Mouse (Mus musculus): ENCODE measurements around the gene Ptprd. TPM values are rescaled to one million over a fixed set of nuclear protein-coding genes. Genes with fewer than 3 reads are reported as not detected.

Ptprd gene
- polyA plus RNA-seq, 2 experiments = 48.6 to 50.4 TPM

- no peak for ATAC-seq (ENCODE audit: low FRiP score, low read depth)
Observed at GRCm38 (mm10) chr4:78150561-78150960, 61.2 kb downstream of the Ptprd start.

GRCm38 (mm10) chr4:78142767-78143148, 69.0 kb downstream of the Ptprd start:
- no peak for TF ChIP-seq POLR2A (IDR thresholded peaks at IDR 0.05; ENCODE audit: borderline replicate concordance, extremely low read depth, insufficient read depth, insufficient read length)
- no peaks in the 10 kb centered on the region for H3K4me1 ChIP-seq (ENCODE audit: control insufficient read depth, insufficient read depth, low read length)
- no peak for ATAC-seq (ENCODE audit: low FRiP score, low read depth)
- no peak overlapping the region for H3K27ac ChIP-seq (replicated peaks; ENCODE audit: low read depth, low read length)
- H3K27me3 ChIP-seq (ENCODE audit: control insufficient read depth, insufficient read depth, low read length) = no peaks in the 10 kb centered on the region
- WGBS = 84% methylated on average over 1 of the region's 1 CpGs
- no peak overlapping the region for H3K9ac ChIP-seq (ENCODE audit: low read depth, low read length, severe bottlenecking)
- no peaks in the 10 kb centered on the region for H3K9me3 ChIP-seq (ENCODE audit: control insufficient read depth, low read length)
- no peak overlapping the region for H3K4me2 ChIP-seq (replicated peaks; ENCODE audit: low read depth, low read length, severe bottlenecking)
- H3K4me3 ChIP-seq (replicated peaks; ENCODE audit: low read length) = no peak overlapping the region
- DNase-seq (ENCODE audit: low spot score) = no peak
- no peaks in the 10 kb centered on the region for H3K36me3 ChIP-seq (ENCODE audit: control insufficient read depth, insufficient read depth, low read length)

More at GRCm38 (mm10) chr4:78150561-78150960, 61.2 kb downstream of the Ptprd start:
- 21% methylated on average over 1 of the region's 1 CpGs for WGBS
- no peak overlapping the region for H3K9ac ChIP-seq (ENCODE audit: low read depth, low read length, severe bottlenecking)
- H3K4me2 ChIP-seq (replicated peaks; ENCODE audit: low read depth, low read length, severe bottlenecking) = no peak overlapping the region
- no peak for TF ChIP-seq POLR2A (IDR thresholded peaks at IDR 0.05; ENCODE audit: borderline replicate concordance, extremely low read depth, insufficient read depth, insufficient read length)
- H3K4me1 ChIP-seq (ENCODE audit: control insufficient read depth, insufficient read depth, low read length) = no peaks in the 10 kb centered on the region
- peak; percentile 51 for DNase-seq (ENCODE audit: low spot score)
- H3K27me3 ChIP-seq (ENCODE audit: control insufficient read depth, insufficient read depth, low read length) = no peaks in the 10 kb centered on the region
- no peak overlapping the region for H3K4me3 ChIP-seq (replicated peaks; ENCODE audit: low read length)
- no peaks in the 10 kb centered on the region for H3K36me3 ChIP-seq (ENCODE audit: control insufficient read depth, insufficient read depth, low read length)
- no peaks in the 10 kb centered on the region for H3K9me3 ChIP-seq (ENCODE audit: control insufficient read depth, low read length)
- no peak overlapping the region for H3K27ac ChIP-seq (replicated peaks; ENCODE audit: low read depth, low read length)

- DNase-seq (ENCODE audit: low spot score) = no peak
- no peak overlapping the region for H3K4me2 ChIP-seq (replicated peaks; ENCODE audit: low read depth, low read length, severe bottlenecking)
- H3K27me3 ChIP-seq (ENCODE audit: control insufficient read depth, insufficient read depth, low read length) = no peaks in the 10 kb centered on the region
- no peaks in the 10 kb centered on the region for H3K36me3 ChIP-seq (ENCODE audit: control insufficient read depth, insufficient read depth, low read length)
- no peak overlapping the region for H3K9ac ChIP-seq (ENCODE audit: low read depth, low read length, severe bottlenecking)
- H3K4me1 ChIP-seq (ENCODE audit: control insufficient read depth, insufficient read depth, low read length) = no peaks in the 10 kb centered on the region
- no peak for TF ChIP-seq POLR2A (IDR thresholded peaks at IDR 0.05; ENCODE audit: borderline replicate concordance, extremely low read depth, insufficient read depth, insufficient read length)
- ATAC-seq (ENCODE audit: low FRiP score, low read depth) = no peak
- no peaks in the 10 kb centered on the region for H3K9me3 ChIP-seq (ENCODE audit: control insufficient read depth, low read length)
- WGBS = 79% methylated on average over 3 of the region's 3 CpGs
- no peak overlapping the region for H3K27ac ChIP-seq (replicated peaks; ENCODE audit: low read depth, low read length)
- no peak overlapping the region for H3K4me3 ChIP-seq (replicated peaks; ENCODE audit: low read length)
Observed at GRCm38 (mm10) chr4:78142088-78142766, 69.5 kb downstream of the Ptprd start.

GRCm38 (mm10) chr4:78110898-78111297, 100.9 kb downstream of the Ptprd start:
- no peak for ATAC-seq (ENCODE audit: low FRiP score, low read depth)
- no peak overlapping the region for H3K4me3 ChIP-seq (replicated peaks; ENCODE audit: low read length)
- 19% methylated on average over 3 of the region's 3 CpGs for WGBS
- H3K36me3 ChIP-seq (ENCODE audit: control insufficient read depth, insufficient read depth, low read length) = no peaks in the 10 kb centered on the region
- peaks cover 3% of the 10 kb centered on the region for H3K4me1 ChIP-seq (ENCODE audit: control insufficient read depth, insufficient read depth, low read length)
- H3K4me2 ChIP-seq (replicated peaks; ENCODE audit: low read depth, low read length, severe bottlenecking) = no peak overlapping the region
- TF ChIP-seq POLR2A (IDR thresholded peaks at IDR 0.05; ENCODE audit: borderline replicate concordance, extremely low read depth, insufficient read depth, insufficient read length) = no peak
- no peaks in the 10 kb centered on the region for H3K9me3 ChIP-seq (ENCODE audit: control insufficient read depth, low read length)
- H3K27ac ChIP-seq (replicated peaks; ENCODE audit: low read depth, low read length) = no peak overlapping the region
- DNase-seq (ENCODE audit: low spot score) = no peak
- no peaks in the 10 kb centered on the region for H3K27me3 ChIP-seq (ENCODE audit: control insufficient read depth, insufficient read depth, low read length)
- no peak overlapping the region for H3K9ac ChIP-seq (ENCODE audit: low read depth, low read length, severe bottlenecking)

DNA sequence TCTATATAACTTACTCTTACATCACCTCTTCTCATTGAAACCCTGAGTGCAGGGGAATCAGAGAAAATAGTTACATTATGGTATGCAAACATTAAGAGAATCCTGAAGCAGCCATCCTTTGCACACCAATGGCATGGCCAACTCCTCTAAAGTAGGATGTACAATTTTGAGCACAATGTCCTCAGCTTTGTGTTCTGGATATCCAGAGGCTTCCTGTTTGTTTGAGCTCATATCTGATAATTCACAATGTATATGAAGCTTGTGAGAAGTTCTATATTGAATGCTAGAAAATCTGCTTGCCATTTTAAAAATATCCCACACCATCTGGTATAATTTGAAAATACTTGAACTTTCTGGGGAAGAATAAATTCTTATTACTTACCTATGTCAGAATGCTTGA, 114.2 kb downstream of the Ptprd start:
- no peak overlapping the region for H3K9ac ChIP-seq (ENCODE audit: low read depth, low read length, severe bottlenecking)
- no peaks in the 10 kb centered on the region for H3K9me3 ChIP-seq (ENCODE audit: control insufficient read depth, low read length)
- H3K4me2 ChIP-seq (replicated peaks; ENCODE audit: low read depth, low read length, severe bottlenecking) = no peak overlapping the region
- no peaks in the 10 kb centered on the region for H3K36me3 ChIP-seq (ENCODE audit: control insufficient read depth, insufficient read depth, low read length)
- ATAC-seq (ENCODE audit: low FRiP score, low read depth) = no peak
- no peaks in the 10 kb centered on the region for H3K27me3 ChIP-seq (ENCODE audit: control insufficient read depth, insufficient read depth, low read length)
- no peak overlapping the region for H3K27ac ChIP-seq (replicated peaks; ENCODE audit: low read depth, low read length)
- no peak overlapping the region for H3K4me3 ChIP-seq (replicated peaks; ENCODE audit: low read length)
- no peak for DNase-seq (ENCODE audit: low spot score)
- no peak for TF ChIP-seq POLR2A (IDR thresholded peaks at IDR 0.05; ENCODE audit: borderline replicate concordance, extremely low read depth, insufficient read depth, insufficient read length)
- no peaks in the 10 kb centered on the region for H3K4me1 ChIP-seq (ENCODE audit: control insufficient read depth, insufficient read depth, low read length)
